Mouse (Mus musculus) heart, postnatal 25 days (tissue): ENCODE measurements at regions not wholly inside any gene's neighbourhood (a gene's known extent, or its start where the extent isn't known, plus 50 kb on each side); places are given as distances from the start of the nearest gene placed in this dataset.
"Not testable (repeated sequence)": the region's sequence is repeated elsewhere in the genome, so short reads cannot be mapped to it uniquely, and the experiment has no call there.

ENCODE experiments used
- DNase-seq: peaks from one replicate; pipeline ENCODE4 v3.0.0; 2022; ENCODE audit warnings: low spot score
- intact Hi-C: fragments of 180-260 bp; cut with DNase I; formaldehyde crosslinking; loops from one replicate; pipeline ENCODE4 v1.15.1; 2025

GRCm38 (mm10) chr6:133724627-133725026, 128.9 kb downstream of the Kap start:
- intact Hi-C loops, DNase-seq: not testable (repeated sequence)

GRCm38 (mm10) chr6:133706712-133707111, 146.8 kb downstream of the Kap start:
- intact Hi-C loops: loop anchor here (5.0 kb wide), 1 partner anchor 171 kb away; no protein-coding TSS in a partner anchor

GRCm38 (mm10) chr6:133701625-133702024, 151.9 kb downstream of the Kap start:
- intact Hi-C loops: loop anchor here (5.0 kb wide), 1 partner anchor 89 kb away; no protein-coding TSS in a partner anchor
- DNase-seq: no peak

More at GRCm38 (mm10) chr6:133706712-133707111, 146.8 kb downstream of the Kap start:
- DNase-seq: not testable (repeated sequence)
